Mouse (Mus musculus): ENCODE measurements around the gene Zfp719. TPM values are rescaled to one million over a fixed set of nuclear protein-coding genes. Genes with fewer than 3 reads are reported as not detected.

Zfp719 gene
- 10 to 100 TPM; 18.7 to 19.1 TPM for total RNA-seq (2021)

DNA sequence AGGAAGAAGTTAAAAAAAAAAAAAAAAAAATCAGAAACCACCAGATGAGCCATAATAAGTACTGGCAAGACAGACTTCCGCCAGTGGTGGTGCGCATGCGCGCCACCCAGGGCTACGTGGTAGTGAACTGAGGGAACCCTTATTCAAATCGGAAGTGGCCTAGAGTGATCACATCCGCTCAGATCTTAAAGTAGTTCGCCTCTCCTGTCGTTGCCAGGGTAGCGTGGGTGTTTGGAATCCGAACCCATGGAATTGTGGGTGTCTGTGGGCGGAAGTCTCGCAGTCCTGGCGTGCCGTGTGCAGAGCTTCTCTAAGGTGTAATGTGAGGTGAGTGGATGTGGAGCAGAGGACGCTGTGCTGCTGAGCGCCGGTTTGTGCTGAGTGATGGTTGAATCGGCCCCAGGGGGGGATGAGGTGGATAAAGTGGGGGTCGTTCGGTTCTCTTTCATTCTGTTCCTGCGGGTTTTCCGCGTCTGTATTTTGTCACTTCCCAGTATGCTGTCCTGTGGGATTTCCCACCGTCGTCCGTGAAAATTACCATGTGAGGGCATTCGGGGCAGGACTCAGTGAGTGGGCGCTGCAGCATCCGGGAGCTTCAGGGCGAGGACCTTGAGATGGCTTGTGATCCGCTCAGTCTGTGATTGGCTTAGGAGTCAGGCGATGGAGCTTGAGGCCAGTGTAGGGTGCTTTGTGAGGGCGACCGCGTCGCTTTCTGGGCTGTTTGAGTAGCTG is at the start of gene Zfp719:
Gene Zfp719, plus strand, starts transcription at position 171 of the 732 bp plus-strand sequence.
- DNase-seq (ENCODE audit: low spot score in 2 of 2): peak; percentile 90 to 91
- intact Hi-C loops (cut with DNase I): loop anchor here (1.0 to 10.0 kb wide), 3 partner anchors 17 to 267 kb away; partner anchors contain the start of genes Vsig10l, Zfp658 and Zfp715

DNA sequence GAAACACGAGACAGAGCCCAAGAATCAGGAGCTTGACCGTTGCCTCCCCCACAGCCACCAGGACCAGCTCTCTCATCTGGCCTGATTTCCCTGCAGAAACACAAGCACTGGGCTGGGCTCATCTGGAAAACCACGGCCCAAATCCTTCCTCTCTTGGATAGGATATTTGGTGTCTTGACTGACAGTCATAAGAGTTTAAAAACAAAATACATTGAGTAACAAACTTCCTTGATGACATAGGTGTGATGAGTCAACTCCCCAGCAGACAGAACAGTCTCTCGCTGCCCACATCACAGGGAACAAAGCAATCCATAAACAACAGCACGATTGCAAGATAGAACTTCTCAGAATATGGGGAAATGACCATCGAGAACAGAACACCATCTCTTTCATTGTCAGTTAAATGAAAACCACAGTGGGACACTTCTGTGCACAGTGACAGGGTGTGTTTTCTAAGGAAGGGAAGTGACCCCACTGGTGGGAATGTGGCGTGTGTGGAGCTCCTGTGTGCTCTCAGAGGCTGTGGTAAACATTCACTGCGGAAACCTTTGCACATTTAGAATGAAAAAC is 49.1 kb upstream of the Zfp719 start:
- no peak for DNase-seq (ENCODE audit: low spot score in 2 of 2)
- intact Hi-C loops (cut with DNase I): no loop called here

DNA sequence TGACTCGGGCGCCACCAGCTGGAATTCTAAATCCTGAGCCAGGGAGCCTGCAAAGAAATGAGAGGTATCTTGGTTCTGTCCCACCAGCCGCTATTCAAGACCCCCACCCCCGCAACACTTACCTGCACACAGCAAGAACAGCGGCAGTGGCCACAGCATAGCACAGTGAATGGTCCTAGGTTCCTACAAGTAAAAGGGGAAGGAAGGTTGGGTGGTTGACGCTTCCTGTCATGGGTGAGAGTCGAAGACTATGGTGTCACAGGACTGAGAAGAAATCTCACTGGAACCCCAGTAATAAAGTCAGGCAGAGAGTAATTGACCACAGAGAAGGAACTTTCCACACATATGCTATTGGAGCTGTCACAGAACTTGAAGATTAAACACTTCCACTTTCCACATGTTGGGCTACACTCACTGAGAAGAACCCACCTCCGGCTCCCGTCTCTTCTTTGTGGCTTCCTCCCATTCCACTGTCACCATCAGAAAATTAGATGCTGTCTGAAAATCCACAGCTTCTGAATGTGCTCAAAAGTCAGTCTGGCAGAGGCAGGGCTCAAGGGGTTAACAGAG is 46.4 kb upstream of the Zfp719 start:
- no peak for DNase-seq (ENCODE audit: low spot score in 2 of 2)
- intact Hi-C loops (cut with DNase I): no loop called here

DNA sequence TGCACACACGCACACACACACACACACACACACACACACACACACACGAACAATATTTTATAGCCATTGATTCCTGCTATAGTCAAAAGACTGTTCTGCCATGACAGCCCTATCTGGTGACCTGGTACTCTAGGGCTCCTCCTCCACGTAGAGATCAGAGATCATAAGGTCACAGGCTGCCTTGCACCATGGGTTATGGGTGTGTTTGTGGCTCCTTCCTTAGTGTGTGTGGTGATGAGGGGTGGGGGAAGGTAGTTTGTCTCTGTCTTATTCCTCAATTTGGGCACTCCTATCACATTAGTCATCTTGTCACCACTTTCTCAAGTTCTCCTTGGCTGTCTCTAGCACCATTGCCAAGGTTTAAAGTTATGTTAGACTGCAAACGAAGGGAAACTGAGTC is 40.9 kb upstream of the Zfp719 start:
- no peak for DNase-seq (ENCODE audit: low spot score in 2 of 2)
- intact Hi-C loops (cut with DNase I): no loop called here

DNA sequence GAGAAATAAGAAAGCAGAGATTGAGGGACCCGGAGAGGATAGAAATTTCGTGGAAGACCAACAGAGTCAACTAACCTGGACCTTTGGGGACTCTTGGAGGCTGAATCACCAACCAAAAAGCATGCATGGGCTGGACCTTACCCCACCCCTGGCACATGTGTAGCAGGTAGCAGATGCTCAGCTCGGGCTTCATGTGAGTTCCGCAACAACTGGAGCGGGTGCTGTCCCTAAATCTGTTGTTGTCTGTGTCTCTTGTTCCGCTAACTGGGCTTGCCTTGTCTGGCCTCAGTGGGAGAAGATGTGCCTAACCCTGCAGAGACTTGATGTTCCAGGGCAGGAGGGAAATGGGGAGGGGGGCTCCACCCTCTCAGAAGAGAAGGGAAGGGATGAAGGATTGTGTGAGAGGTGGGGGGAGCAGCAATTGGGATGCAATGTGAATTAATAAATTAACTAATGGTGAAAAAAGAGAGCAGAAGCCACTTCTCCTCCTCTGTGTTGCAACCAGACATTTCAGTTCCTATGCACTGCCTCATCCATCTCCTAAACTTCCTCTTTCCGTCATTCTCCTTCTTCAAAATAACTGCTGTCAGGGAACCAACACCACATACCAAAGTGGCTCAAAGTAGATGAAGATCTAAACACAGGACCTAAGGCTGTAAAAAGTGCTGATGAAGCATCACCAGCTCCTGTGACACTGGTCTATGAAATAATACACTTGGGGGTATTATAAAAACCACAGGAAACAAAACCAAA is 35.0 kb upstream of the Zfp719 start, which contains the start of gene Cd33:
Gene Cd33, minus strand, starts transcription at position 204 of the 753 bp plus-strand sequence.
- intact Hi-C loops (cut with DNase I): no loop called here

DNA sequence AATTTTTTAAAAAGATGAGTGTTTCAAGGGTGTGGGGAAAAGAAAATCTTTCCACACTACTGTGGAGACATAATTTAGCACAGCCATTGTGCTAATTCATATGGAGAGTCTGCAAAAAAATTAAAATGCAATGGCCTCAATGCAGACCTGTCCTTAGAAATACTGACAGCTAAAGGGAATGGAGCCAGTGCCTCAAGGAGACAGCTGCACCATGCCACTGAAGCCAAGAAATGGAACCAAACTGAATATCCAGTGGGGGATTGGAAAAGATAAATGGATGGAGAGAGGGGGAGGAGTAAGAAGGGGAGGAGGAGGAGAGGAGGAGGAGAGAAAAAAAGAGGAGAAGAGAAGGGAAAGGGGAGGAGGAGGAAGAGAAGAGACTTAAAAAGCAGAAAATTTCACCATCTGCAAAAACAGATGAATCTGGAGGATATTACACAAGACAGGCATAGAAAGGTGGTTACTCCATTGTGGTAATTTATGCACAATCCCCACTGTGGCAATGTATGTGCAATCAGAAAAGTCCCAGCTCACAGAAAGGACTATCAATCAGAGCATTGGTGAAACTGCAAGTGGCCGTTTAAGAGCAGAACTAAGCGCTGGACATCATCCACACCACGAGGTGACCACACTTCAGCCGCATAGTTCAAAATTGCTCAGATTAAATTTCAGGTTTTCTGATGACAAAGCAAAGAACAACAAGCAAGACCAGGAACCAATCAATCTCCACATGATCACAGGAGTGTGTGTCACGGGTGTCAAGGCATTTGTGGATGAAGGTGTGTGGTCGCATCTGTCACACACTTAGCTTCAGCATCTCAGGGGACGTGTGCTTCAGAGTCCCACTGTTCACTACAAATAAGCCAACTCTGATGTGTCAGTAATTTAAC is 33.5 kb upstream of the Zfp719 start:
- intact Hi-C loops (cut with DNase I): no loop called here
- no peak for DNase-seq (ENCODE audit: low spot score in 2 of 2)

More for the DNA sequence above, 35.0 kb upstream of the Zfp719 start, which contains the start of gene Cd33:
- DNase-seq (ENCODE audit: low spot score in 2 of 2): no peak

DNA sequence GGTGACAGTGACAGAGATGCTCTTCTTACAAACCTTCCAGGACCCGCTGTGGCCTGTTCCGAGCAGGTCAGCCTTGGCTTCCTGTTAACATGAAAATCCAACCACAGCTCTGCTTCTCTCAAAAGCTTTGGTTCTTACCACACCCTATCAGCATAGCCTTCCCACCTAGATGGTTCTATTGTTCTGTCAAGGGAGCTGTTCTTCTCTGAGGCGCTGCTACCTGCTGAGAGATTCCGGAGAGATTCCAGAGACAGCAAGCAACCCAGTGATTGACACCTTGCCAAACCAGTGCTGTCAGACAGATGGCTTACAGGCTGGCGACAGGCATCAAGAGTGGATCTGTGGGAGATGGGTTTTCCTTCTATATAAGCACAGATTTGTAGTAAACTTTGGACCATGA is 31.7 kb upstream of the Zfp719 start:
- no peak for DNase-seq (ENCODE audit: low spot score in 2 of 2)

DNA sequence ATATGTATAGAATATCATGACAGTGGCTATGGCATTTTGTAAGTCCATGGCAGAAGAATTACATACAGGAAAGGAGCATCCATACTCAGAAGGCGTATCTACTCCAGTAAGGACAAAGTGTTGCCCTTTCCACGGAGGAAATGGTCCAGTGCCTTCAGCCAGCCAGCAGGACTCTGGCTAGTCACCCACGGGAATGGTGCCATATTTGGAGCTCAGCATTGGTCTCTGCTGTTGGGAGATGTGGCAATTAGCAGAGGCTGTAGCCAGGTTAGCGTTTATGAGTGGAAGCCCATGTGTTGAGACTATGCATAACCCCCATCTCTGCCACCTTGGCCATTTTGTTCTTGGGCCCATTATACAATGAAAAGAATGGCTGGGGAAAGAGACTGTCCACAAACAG is 31.2 kb upstream of the Zfp719 start:
- DNase-seq (ENCODE audit: low spot score in 2 of 2): no peak
- intact Hi-C loops (cut with DNase I): no loop called here

More for the DNA sequence above, 31.7 kb upstream of the Zfp719 start:
- intact Hi-C loops (cut with DNase I): no loop called here

DNA sequence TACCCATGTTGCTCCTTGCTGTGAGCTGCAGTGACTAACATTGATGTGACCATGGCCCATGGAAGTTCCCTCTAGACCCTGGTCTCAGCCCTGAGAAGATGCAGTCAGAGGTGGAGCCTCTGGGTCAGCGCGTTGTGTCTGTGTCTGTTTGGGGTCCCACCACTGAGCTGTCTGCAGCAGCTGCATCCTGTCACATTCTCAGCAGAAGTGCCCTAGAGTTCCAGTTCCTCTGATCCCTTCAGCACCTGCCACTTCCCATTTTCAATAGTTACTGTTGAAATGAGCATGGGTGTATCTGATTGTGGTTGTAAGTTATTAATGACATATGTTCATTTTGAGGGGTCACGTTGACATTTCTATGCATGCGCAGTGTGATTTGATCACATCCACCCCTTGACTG is 26.3 kb upstream of the Zfp719 start:
- DNase-seq (ENCODE audit: low spot score in 2 of 2): no peak
- intact Hi-C loops (cut with DNase I): no loop called here

DNA sequence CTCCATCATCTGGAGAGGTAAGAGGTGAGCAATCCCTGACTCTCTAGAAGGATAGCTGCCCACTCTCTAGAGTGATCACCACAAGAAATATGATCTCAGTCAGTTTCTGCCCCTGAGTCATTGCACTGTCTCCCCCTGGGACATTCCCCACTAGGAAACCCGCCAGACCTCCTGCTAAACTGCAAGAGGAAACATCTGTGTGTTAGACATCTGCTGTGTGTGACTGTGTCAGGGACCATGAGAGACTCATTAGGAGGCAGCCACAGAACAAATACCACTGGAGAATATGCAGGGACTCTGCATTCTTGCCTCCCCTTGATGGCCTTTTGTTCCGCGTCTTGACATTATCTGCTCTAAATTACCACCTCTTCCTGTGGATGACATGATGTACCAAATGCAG is 24.9 kb upstream of the Zfp719 start:
- intact Hi-C loops (cut with DNase I): no loop called here
- DNase-seq (ENCODE audit: low spot score in 2 of 2): no peak

DNA sequence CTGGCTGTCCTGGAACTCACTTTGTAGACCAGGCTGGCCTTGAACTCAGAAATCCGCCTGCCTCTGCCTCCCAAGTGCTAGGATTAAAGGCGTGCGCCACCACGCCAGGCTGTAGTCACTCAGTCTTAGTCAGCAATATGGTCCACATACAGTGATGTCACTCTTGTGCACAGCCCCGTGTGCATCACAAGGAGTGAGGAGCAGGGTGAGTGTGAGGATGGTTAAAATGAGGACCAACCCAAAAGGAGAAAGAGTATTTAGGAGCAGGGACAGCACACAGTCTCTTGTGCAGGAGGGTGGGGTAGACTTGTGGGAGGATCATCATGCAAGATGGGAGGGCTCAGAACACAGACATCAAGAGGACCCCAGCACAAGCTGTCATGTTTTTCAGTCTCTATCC is 24.1 kb upstream of the Zfp719 start:
- no peak for DNase-seq (ENCODE audit: low spot score in 2 of 2)
- intact Hi-C loops (cut with DNase I): no loop called here

DNA sequence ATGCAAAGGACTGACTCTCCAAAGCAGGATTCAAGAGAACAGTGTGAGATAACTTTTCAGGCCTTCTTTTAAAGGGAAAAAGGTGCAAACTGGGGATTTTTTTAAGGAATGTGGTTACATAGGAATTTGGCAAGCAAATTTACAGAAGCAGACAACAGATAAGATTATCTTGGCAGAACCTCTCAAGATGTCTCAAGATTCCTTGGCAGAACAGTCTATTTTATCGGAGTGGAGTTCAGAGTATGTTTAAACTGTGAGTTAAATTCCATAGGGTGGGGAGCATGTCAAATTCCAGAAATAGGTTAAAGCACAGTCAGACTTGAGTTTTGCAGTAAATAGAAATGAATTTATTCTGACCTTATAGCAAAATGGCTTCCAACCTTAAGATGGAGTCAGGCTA is 22.5 kb upstream of the Zfp719 start:
- intact Hi-C loops (cut with DNase I): no loop called here
- no peak for DNase-seq (ENCODE audit: low spot score in 2 of 2)

DNA sequence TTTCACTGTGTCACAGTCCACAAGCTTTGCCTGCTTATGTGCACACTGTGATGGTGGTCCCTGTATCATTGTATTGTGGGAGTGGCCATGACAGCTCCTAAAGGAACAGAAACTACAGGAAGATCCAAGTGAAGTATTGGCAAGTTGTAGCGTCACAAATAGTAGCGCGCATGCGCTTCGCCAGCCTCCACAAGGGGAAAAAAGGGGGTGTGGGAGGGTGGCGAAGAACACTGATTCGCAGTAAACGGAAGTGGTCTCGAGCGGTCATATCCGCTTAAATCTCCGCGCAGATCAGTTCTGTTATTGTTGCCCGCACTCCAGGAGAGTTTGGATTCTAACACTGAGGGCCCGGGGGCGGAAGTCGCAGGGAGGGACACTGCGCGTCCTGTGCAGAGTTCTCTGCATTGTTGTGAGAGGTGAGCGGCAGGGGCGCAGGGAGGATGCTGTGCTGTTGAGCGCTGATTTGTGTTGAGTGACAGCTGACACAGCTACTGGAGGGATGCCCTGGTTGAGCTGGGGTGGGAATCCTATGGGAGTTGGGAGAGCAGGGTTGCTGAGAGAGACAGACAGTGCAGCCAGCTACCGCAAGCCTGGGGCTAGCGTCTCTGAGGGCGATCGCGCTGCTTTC is 17.3 kb upstream of the Zfp719 start, which contains the start of gene Zfp658:
Gene Zfp658, plus strand, starts transcription at position 251 of the 628 bp plus-strand sequence.
- intact Hi-C loops (cut with DNase I): loop anchor here (1.0 to 5.0 kb wide), 3 partner anchors 17 to 110 kb away; partner anchors contain the start of genes Ctu1 and Zfp719
- DNase-seq (ENCODE audit: low spot score in 2 of 2): peak; percentile 81 to 84

DNA sequence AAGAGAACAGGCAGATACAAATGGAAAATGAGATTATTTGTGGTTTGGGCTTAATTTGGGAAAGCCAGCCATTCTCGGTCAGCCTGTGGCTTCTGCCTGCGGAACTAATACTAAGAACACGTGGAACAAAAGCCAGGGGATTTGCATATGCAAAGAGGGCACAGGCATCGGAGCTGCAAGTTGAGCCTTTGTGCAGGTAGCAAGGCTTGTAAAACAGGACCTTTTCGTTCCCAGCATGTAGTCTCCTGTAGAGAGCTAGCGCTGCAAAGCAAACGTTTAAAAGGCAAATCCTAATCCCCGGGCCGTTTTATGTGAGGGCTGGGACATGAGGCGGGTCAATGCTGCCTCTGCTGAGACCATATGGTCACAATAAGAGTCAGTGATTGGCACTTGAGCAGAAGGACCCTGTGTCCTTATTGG is 16.7 kb upstream of the Zfp719 start:
- intact Hi-C loops (cut with DNase I): loop anchor here (1.0 to 5.0 kb wide), 3 partner anchors 17 to 110 kb away; partner anchors contain the start of genes Ctu1 and Zfp719
- peak in 1 of 2 experiments; percentile 21 for DNase-seq (ENCODE audit: low spot score in 2 of 2)

DNA sequence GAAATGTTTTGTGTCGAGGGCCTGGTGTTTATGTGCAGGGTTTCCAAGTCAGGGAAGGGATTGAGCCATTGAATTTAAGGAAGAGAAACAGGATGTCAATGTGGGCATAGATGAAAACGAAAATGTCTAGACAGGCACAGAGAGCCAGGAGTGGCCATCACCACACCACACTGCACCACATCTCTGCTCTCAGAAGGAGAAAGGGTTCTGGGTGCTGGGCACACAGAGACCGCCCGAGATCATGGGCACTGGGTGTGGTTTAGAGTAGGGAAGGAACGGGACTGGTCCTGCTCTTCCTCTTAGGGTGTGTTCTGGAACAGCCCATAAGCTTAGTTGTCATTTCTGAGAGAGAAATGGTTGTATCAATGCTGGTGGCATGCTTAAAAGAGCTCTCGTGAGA is 16.1 kb upstream of the Zfp719 start:
- DNase-seq (ENCODE audit: low spot score in 2 of 2): no peak
- intact Hi-C loops (cut with DNase I): loop anchor here (5.0 kb wide), 2 partner anchors 76 to 109 kb away; partner anchors contain the start of gene Ctu1

DNA sequence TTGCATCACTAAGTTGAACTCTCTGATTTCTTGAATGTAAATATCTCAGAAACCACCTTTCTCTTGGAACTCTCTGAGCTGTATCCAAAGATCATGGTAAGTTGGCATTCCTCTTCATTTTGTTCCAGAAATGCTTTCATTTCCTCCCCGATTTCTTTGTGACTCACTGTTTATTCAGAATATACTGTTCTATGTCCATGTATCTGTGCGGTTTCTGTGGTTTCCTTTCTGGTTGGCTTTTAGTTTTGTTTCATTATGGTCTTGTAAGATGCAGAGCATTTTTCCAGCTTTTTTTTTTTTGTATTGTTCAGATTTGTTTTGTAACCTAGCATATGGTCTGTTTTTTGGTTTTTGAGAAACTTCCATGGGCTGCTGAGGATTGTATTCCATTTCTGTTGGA is 8.2 kb upstream of the Zfp719 start:
- no peak for DNase-seq (ENCODE audit: low spot score in 2 of 2)

DNA sequence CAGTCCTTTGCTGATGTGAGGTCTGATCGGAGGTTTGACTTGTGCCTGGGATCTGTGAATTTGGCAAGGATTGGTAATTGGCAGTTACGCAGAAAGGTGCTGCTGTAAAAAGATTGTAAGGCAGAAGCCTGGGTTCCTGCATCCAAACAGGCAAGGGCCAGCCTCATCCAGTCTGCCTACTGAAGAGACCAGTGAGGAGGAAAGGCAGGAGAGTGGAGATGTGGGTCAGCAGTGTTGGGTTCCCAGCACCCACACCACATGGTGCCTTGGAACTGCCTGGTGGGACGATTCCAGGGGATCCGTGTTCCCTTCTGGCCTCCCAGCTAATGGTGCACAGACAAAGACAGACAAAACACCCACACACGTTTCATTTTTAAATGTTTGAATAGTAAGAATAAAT is 1.1 kb downstream of the Zfp719 start:
- intact Hi-C loops (cut with DNase I): loop anchor here (10.0 kb wide), 1 partner anchor 116 kb away; the partner anchor contains the start of gene Vsig10l
- DNase-seq (ENCODE audit: low spot score in 2 of 2): peak; percentile 19 to 39

More for the DNA sequence above, 8.2 kb upstream of the Zfp719 start:
- intact Hi-C loops (cut with DNase I): no loop called here

DNA sequence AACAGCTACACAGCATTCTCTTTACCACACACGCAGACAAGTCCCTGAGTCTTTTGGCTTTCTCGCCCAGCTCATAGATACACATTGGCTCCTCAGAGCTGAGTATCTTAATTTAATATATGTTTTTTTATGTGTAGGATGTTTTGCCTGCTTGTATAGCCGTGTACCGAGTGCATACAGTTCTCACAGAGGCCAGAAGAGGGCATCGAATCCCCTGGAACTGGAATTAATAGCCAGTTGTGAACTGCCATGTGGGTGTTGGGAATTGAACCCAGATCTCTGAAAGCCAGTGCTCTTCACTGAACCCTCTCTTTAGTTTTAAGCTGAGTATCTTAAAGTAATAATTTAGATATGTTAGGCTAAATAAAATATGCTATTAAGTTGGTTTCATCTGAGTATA is 5.4 kb downstream of the Zfp719 start:
- DNase-seq (ENCODE audit: low spot score in 2 of 2): no peak
- intact Hi-C loops (cut with DNase I): loop anchor here (5.0 to 10.0 kb wide), 2 partner anchors 88 to 120 kb away; partner anchors contain the start of genes Ctu1 and Vsig10l
